Mouse (Mus musculus): ENCODE measurements around the gene Tmem236.

The Tmem236 gene

GRCm38 (mm10) chr2:14251938-14252337, 77.6 kb downstream of the Tmem236 start:
- DNase-seq: no peak

- no peak for DNase-seq
Observed at GRCm38 (mm10) chr2:14258345-14258850, 84.1 kb downstream of the Tmem236 start.

- DNase-seq: no peak
Observed at GRCm38 (mm10) chr2:14262090-14262489, 87.8 kb downstream of the Tmem236 start.

- DNase-seq: no peak
Observed at GRCm38 (mm10) chr2:14269160-14269559, 94.8 kb downstream of the Tmem236 start.

Measured in kidney, postnatal 25 days (tissue).